Mouse (Mus musculus) lung, postnatal 14 days (tissue): Measurements from ENCODE around the gene Krt83.

Experiments used
- DNase-seq: peaks from one replicate; pipeline ENCODE4 v3.0.0; 2021

The Krt83 gene

GRCm38 (mm10) chr15:101472952-101473528 is 18.3 kb downstream of the Krt83 start, which contains the start of gene Krt86:
Gene Krt86, plus strand, starts transcription at chr15:101473478.
- peak; percentile 22 for DNase-seq

DNA sequence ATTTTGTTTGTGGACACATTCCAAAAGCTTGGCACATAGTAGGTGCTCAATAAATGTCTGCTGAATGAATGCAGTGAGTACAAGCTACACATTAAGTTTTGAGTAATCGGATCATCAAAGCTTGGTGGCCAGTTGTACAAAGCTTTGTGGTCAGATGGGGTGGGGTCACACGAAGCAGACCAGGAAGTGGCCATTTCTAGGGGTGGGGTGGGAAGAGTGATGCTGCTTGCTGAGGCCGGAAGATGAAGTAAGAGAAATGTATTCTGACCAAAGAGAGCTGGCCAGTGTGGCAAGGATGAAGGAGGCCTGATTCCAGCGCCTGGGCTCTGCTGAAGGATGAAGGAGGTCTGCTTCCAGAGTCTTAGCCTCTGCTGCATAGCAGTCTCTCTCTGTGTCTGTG is 22.2 kb downstream of the Krt83 start:
- no peak for DNase-seq

DNA sequence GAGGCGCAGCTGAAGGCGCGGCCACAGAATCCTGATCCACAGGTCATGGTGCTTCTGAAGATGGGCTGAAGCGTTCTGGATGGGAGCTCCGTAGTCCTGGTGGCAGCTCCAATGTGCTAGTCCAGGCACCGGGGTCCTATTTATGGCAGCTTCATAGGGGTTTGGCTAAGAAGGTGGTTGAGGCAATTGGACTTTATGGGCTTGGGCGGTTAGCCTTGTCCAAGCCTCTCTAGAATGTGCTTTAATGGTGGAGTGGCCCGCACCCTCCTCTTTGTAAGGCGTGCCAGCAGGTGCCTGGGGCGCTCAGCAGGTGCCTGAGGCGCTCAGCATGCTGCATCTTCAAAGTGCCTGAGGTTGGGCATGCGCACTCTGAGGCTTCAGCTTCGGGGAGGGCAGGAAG is 27.7 kb downstream of the Krt83 start, which contains the start of gene Krt81:
Krt81 (minus strand) TSS at position 101 of the 400 bp plus-strand sequence.
- no peak for DNase-seq

DNA sequence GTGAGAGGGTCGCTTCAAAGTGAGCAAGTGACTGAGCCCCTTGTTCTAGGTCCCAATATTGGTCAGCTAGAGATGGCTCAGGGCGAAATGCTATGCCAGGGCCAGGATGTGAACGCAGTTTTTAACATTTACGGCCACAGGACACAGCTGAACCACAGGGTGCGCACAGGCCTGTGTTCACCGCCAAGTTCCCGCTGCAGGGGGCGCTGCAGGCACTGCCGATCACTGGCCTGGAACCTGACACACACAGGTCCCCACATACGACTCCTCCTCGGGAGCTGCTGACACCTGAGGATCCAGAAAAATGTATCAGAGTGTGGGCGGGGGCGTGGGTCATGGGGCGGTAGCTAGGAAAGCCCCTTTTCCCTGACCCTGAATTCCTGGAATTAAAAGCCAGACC is 32.0 kb downstream of the Krt83 start:
- DNase-seq, result no peak

GRCm38 (mm10) chr15:101458361-101458930 is 32.9 kb downstream of the Krt83 start:
- DNase-seq, result no peak

DNA sequence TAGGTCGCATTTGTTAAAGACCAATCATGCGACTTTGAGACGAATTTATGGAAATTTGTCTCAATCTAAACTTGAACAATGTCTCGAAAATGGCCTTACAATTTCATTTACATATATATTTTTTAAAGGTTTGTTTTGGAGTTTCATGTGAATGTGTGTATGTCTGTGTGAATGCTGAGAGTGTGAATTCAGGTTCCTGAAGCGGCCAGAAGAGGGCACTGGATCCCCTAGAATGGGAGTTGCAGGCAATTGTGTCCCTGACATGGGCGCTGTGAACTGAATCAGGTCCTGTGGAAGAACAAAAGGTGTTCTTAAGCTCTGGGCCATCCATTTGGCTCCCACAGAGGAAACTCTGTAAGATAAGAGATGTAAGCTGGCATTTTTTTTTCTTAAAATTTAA is 35.4 kb downstream of the Krt83 start:
- DNase-seq, result no peak

DNA sequence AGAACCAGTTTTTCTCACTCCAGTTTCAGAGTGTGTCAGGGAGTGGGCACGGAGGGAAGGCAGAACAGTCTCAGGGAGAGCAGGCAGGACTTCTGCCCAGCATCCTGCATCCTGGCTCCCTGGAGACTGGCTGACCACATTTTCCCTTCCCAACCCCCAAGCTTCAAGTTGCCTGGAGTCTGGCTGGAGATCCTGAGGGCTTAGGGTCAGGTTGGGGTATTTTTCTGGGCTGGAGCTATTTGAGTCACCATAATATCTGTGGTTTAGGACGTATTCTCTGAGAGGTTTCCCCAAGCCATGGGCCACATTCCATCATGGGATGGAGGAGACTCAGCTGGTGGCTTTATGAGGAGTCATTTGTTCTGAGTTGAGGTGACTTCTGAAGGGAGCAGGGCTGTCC is 36.0 kb downstream of the Krt83 start:
- DNase-seq, result no peak

GRCm38 (mm10) chr15:101454774-101455173 is 36.5 kb downstream of the Krt83 start:
- DNase-seq, result no peak

GRCm38 (mm10) chr15:101453093-101453736 is 38.1 kb downstream of the Krt83 start:
- DNase-seq, result peak; percentile 85

- no peak for DNase-seq
Measured at GRCm38 (mm10) chr15:101447444-101447843, 43.9 kb downstream of the Krt83 start, which contains the start of gene Krt88. Gene Krt88, plus strand, starts transcription at chr15:101447744.

GRCm38 (mm10) chr15:101446572-101446971 is 44.7 kb downstream of the Krt83 start:
- no peak for DNase-seq

DNA sequence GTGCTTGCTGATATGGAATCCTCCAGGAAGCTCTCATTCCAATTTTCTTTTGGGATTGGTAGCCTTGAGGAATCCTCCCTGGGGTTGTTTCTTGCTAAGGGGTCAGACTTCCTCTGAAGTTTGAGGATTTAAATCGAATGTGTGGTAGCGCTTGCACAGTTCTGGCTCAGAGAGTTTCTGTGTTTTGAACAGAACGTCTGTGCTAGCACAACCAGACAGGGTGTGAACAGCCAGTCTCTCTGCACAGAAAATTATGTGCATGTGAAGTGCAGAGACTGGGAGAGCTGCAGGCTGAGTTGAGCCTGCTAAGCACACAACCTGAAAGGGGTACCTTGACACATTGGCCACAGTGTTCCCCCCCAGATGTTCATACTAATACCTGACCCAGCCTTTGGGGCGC is 50.5 kb downstream of the Krt83 start:
- DNase-seq, result no peak

DNA sequence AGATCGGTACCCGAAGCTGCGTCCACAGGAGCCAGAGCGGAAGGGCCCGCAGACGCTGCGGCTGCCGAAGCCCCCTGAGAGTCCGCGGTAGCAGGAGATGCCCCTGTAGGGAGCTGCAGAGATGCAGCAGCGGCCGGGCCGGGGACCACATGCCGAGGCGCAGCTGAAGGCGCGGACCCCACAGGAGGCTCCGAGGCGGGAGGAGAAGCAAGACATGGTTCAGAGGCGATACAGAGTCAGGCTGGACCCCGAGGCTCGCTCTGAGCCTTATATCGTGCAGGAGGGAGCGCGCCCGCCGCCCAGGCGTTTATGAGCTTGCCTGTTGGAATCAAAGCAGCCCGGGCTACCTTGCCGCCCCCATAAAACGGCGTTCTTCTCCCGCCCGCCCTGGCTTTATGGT is 52.8 kb downstream of the Krt83 start, which contains the start of gene Krt87:
Krt87 (minus strand) TSS at position 250 of the 400 bp plus-strand sequence.
- DNase-seq, result no peak

GRCm38 (mm10) chr15:101436611-101437010 is 54.7 kb downstream of the Krt83 start:
- DNase-seq, result no peak
